Mouse (Mus musculus) spleen, postnatal 10 days (tissue): Measurements from ENCODE around the gene Hist1h1t.

Source experiments
- DNase-seq, 2 experiments: peaks; one replicate each; pipeline ENCODE4 v3.0.0; 2021 to 2022; ENCODE audit warnings: low spot score in 2 of 2

Hist1h1t gene

GRCm38 (mm10) chr13:23695514-23695913, at the start of gene Hist1h1t:
Hist1h1t (plus strand) TSS chr13:23695814.
- DNase-seq: no peak

- no peak for DNase-seq
These were observed 35.8 kb upstream of the Hist1h1t start for GRCm38 (mm10) chr13:23659636-23660366.

- no peak for DNase-seq
These were observed 33.1 kb upstream of the Hist1h1t start for GRCm38 (mm10) chr13:23662536-23662935.

GRCm38 (mm10) chr13:23681990-23682582, 13.5 kb upstream of the Hist1h1t start:
- peak in 1 of 2 experiments; percentile 28 for DNase-seq

GRCm38 (mm10) chr13:23682623-23682946, 13.0 kb upstream of the Hist1h1t start:
- peak in 1 of 2 experiments; percentile 32 for DNase-seq

- peak; percentile 38 to 42 for DNase-seq
These were observed 12.5 kb upstream of the Hist1h1t start for GRCm38 (mm10) chr13:23682947-23683754.

GRCm38 (mm10) chr13:23683755-23684281, 11.8 kb upstream of the Hist1h1t start, which contains the start of the genes Hist1h2ac and Hist1h2bc:
Hist1h2ac (minus strand) TSS chr13:23683948.
Hist1h2bc (plus strand) TSS chr13:23684199.
- DNase-seq: peak; percentile 87 to 93

GRCm38 (mm10) chr13:23684295-23684945, 11.2 kb upstream of the Hist1h1t start:
- peak; percentile 66 to 72 for DNase-seq

- peak; percentile 41 to 47 for DNase-seq
These were observed 10.3 kb upstream of the Hist1h1t start for GRCm38 (mm10) chr13:23685121-23685861.

GRCm38 (mm10) chr13:23685966-23686365, 9.6 kb upstream of the Hist1h1t start:
- no peak for DNase-seq

- no peak for DNase-seq
These were observed 8.4 kb upstream of the Hist1h1t start for GRCm38 (mm10) chr13:23687181-23687580.

GRCm38 (mm10) chr13:23687907-23688306, 7.7 kb upstream of the Hist1h1t start:
- no peak for DNase-seq

GRCm38 (mm10) chr13:23688956-23689355, 6.7 kb upstream of the Hist1h1t start:
- no peak for DNase-seq

GRCm38 (mm10) chr13:23689459-23689858, 6.2 kb upstream of the Hist1h1t start:
- DNase-seq: no peak

- DNase-seq: peak in 1 of 2 experiments; percentile 1
These were observed 1.7 kb upstream of the Hist1h1t start for GRCm38 (mm10) chr13:23693856-23694440.

GRCm38 (mm10) chr13:23694956-23695355, 658 bp upstream of the Hist1h1t start:
- DNase-seq: no peak

GRCm38 (mm10) chr13:23696061-23696474, 454 bp downstream of the Hist1h1t start:
- DNase-seq: peak; percentile 52 to 58

GRCm38 (mm10) chr13:23697491-23698299, 2.1 kb downstream of the Hist1h1t start:
- DNase-seq: peak; percentile 64 to 87

- DNase-seq: peak; percentile 99 to 100
These were observed 2.7 kb downstream of the Hist1h1t start, which contains the start of gene Hist1h4c for GRCm38 (mm10) chr13:23698300-23698693. Hist1h4c (minus strand) TSS chr13:23698454.
